ENCODE assay signal across 11 mouse cellular contexts in genomic region chr13:48159020-48159910, GRCm38 (mm10).
DNase-seq lines count a peak whose midpoint lies in the region; ATAC-seq lines count a peak whose summit lies in the region.
"Had no signal": no experiment of that assay in that cellular context is flagged by ENCODE, and none has a peak within 500 bp of the region (broad histone marks: within the 10 kb centered on the region; RNA-seq: fewer than 3 reads in every experiment).

No protein-coding gene starts in this region.

- peaks cover 7% of the 10 kb centered on the region for H3K4me1 ChIP-seq in intestine, embryonic 14.5 days (replicated peaks; ENCODE audit: control insufficient read depth, insufficient read depth, low read length)
- H3K4me1 ChIP-seq in intestine, embryonic 15.5 days (replicated peaks): no peaks in the 10 kb centered on the region
- peaks cover 10% of the 10 kb centered on the region for H3K4me1 ChIP-seq in hindbrain, embryonic 11.5 days (replicated peaks; ENCODE audit: control insufficient read depth, insufficient read depth, low read length)
- H3K4me1 ChIP-seq in neural tube, embryonic 13.5 days (replicated peaks): peaks cover 46% of the 10 kb centered on the region

- intact Hi-C loops in left cerebral cortex, postnatal 10 days (cut with DNase I): no loop called here

- no peak overlapping the region for H3K27ac ChIP-seq in intestine, embryonic 14.5 days (ENCODE audit: low read depth)
- H3K27ac ChIP-seq in intestine, embryonic 15.5 days: no peak overlapping the region
- H3K27ac ChIP-seq in hindbrain, embryonic 11.5 days (ENCODE audit: low read depth, low read length): peak overlapping the region; percentile 49; the same call in 1 of the 2 replicates
- no peak overlapping the region for H3K27ac ChIP-seq in neural tube, embryonic 13.5 days (replicated peaks)
- H3K27ac ChIP-seq: macrophage had no signal

- no peaks in the 10 kb centered on the region for H3K9me3 ChIP-seq in intestine, embryonic 14.5 days (ENCODE audit: control insufficient read depth, low read length)
- H3K9me3 ChIP-seq in intestine, embryonic 15.5 days: no peaks in the 10 kb centered on the region
- H3K9me3 ChIP-seq in hindbrain, embryonic 11.5 days (ENCODE audit: control insufficient read depth, low read length): no peaks in the 10 kb centered on the region
- H3K9me3 ChIP-seq in neural tube, embryonic 13.5 days: no peaks in the 10 kb centered on the region

- peak overlapping the region; percentile 35 for H3K4me2 ChIP-seq in intestine, embryonic 14.5 days (ENCODE audit: low read length)
- H3K4me2 ChIP-seq in intestine, embryonic 15.5 days (replicated peaks): no peak overlapping the region
- peak overlapping the region; percentile 25 for H3K4me2 ChIP-seq in hindbrain, embryonic 11.5 days (replicated peaks; ENCODE audit: low read depth, low read length)
- H3K4me2 ChIP-seq in neural tube, embryonic 13.5 days: peak overlapping the region; percentile 18

- H3K27me3 ChIP-seq in intestine, embryonic 14.5 days (replicated peaks; ENCODE audit: control insufficient read depth, insufficient read depth, low read length): no peaks in the 10 kb centered on the region
- H3K27me3 ChIP-seq in intestine, embryonic 15.5 days (replicated peaks): no peaks in the 10 kb centered on the region
- H3K27me3 ChIP-seq in hindbrain, embryonic 11.5 days (ENCODE audit: control insufficient read depth, insufficient read depth, low read length): no peaks in the 10 kb centered on the region
- no peaks in the 10 kb centered on the region for H3K27me3 ChIP-seq in neural tube, embryonic 13.5 days

- no peak for ATAC-seq in intestine, embryonic 14.5 days (replicated peaks; ENCODE audit: low FRiP score, low TSS enrichment, low read depth)
- no peak for ATAC-seq in intestine, embryonic 15.5 days
- peak; percentile 80 for ATAC-seq in hindbrain, embryonic 11.5 days (ENCODE audit: low FRiP score)
- ATAC-seq in neural tube, embryonic 13.5 days (ENCODE audit: low read depth): 0 out of 2 replicates have a peak, but pooled peaks have one; percentile 57

- DNase-seq in intestine, embryonic 14.5 days (ENCODE audit: low spot score): peak; percentile 54
- peak; percentile 61 for DNase-seq in embryo, embryonic 9.5 days (ENCODE audit: extremely low spot score)
- peak; percentile 68 for DNase-seq in hindbrain, embryonic 11.5 days (ENCODE audit: low spot score)
- DNase-seq in layer of hippocampus, adult 9-10 months (ENCODE audit: low spot score): no peak
- DNase-seq in left cerebral cortex, postnatal 10 days (ENCODE audit: extremely low spot score in 1 of 2, low spot score in 2 of 2): no peak
- DNase-seq in lung, postnatal 4 days: no peak
- DNase-seq: layer of hippocampus, adult 9-11 months had no signal

- no peaks in the 10 kb centered on the region for H3K36me3 ChIP-seq in intestine, embryonic 14.5 days (ENCODE audit: control insufficient read depth, insufficient read depth, low read length)
- H3K36me3 ChIP-seq in intestine, embryonic 15.5 days: no peaks in the 10 kb centered on the region
- no peaks in the 10 kb centered on the region for H3K36me3 ChIP-seq in hindbrain, embryonic 11.5 days (ENCODE audit: control insufficient read depth, insufficient read depth, low read length)
- no peaks in the 10 kb centered on the region for H3K36me3 ChIP-seq in neural tube, embryonic 13.5 days
- H3K36me3 ChIP-seq: G1E had no signal

- H3K4me3 ChIP-seq in intestine, embryonic 14.5 days (ENCODE audit: low read depth, low read length): no peak overlapping the region
- H3K4me3 ChIP-seq in intestine, embryonic 15.5 days (replicated peaks): no peak overlapping the region
- peak overlapping the region; percentile 6; the same call in 1 of the 2 replicates for H3K4me3 ChIP-seq in hindbrain, embryonic 11.5 days (ENCODE audit: low read depth, low read length)
- H3K4me3 ChIP-seq in neural tube, embryonic 13.5 days: no peak overlapping the region

- no peak overlapping the region for H3K9ac ChIP-seq in intestine, embryonic 14.5 days (ENCODE audit: low read length)
- no peak overlapping the region for H3K9ac ChIP-seq in intestine, embryonic 15.5 days
- 0 out of 2 replicates have a peak overlapping the region, but pooled peaks have one; percentile 37 for H3K9ac ChIP-seq in hindbrain, embryonic 11.5 days (ENCODE audit: low read depth, low read length)
- H3K9ac ChIP-seq in neural tube, embryonic 13.5 days: no peak overlapping the region

- 23% methylated on average over 15 of the region's 15 CpGs for WGBS in intestine, embryonic 14.5 days
- 27% methylated on average over 15 of the region's 15 CpGs for WGBS in intestine, embryonic 15.5 days
- WGBS in hindbrain, embryonic 11.5 days: 19% methylated on average over 15 of the region's 15 CpGs
- WGBS in neural tube, embryonic 13.5 days: 21% methylated on average over 15 of the region's 15 CpGs

Comparison
In these comparisons a context has a peak if more than half of its experiments do, and no peak if none do; other contexts are left out.
1. ATAC-seq: peak in hindbrain, embryonic 11.5 days (single experiment) and neural tube, embryonic 13.5 days (single experiment); none in intestine, embryonic 14.5 days (single experiment) and intestine, embryonic 15.5 days (single experiment).
2. DNase-seq: peak in intestine, embryonic 14.5 days (single experiment), embryo, embryonic 9.5 days (single experiment) and hindbrain, embryonic 11.5 days (single experiment); none in layer of hippocampus, adult 9-10 months (single experiment), left cerebral cortex, postnatal 10 days (0 of 2) and lung, postnatal 4 days (0 of 2).